Comparison of ENCODE assay signal across 14 mouse cellular contexts in genomic region chr9:42315816-42316215, GRCm38 (mm10). TPM values are rescaled to one million over a fixed set of nuclear protein-coding genes. Genes with fewer than 3 reads are reported as not detected.
DNase-seq lines count a peak whose midpoint lies in the region; ATAC-seq lines count a peak whose summit lies in the region.
"Had no signal": no experiment of that assay in that cellular context is flagged by ENCODE, and none has a peak within 500 bp of the region (broad histone marks: within the 10 kb centered on the region; RNA-seq: fewer than 3 reads in every experiment).

No protein-coding gene starts in this region.

- H3K9ac ChIP-seq in kidney, embryonic 14.5 days (ENCODE audit: low read depth, low read length), result no peak overlapping the region
- no peak overlapping the region for H3K9ac ChIP-seq in kidney, embryonic 16.5 days (replicated peaks; ENCODE audit: low read length)
- no peak overlapping the region for H3K9ac ChIP-seq in stomach, embryonic 16.5 days (ENCODE audit: low read length)
- H3K9ac ChIP-seq: liver, postnatal 0 days had no signal

- no peak for ATAC-seq in kidney, embryonic 14.5 days (ENCODE audit: low FRiP score, low TSS enrichment)
- peak; percentile 76 for ATAC-seq in kidney, embryonic 16.5 days (ENCODE audit: low FRiP score, low TSS enrichment)
- ATAC-seq in stomach, embryonic 16.5 days (ENCODE audit: insufficient read depth, low FRiP score), result peak; percentile 79; the same call in 1 of the 2 replicates
- no peak for ATAC-seq in megakaryocyte progenitor cell, adult 5-6 weeks (replicated peaks; ENCODE audit: poor library complexity)
- ATAC-seq in erythroid progenitor cell, adult 5-6 weeks (replicated peaks; ENCODE audit: low FRiP score, poor library complexity, severe bottlenecking), result no peak
- ATAC-seq: liver, postnatal 0 days had no signal

- H3K4me1 ChIP-seq in kidney, embryonic 14.5 days (ENCODE audit: control insufficient read depth, insufficient read depth, low read length), result no peaks in the 10 kb centered on the region
- H3K4me1 ChIP-seq in kidney, embryonic 16.5 days (ENCODE audit: insufficient read depth, low read length), result no peaks in the 10 kb centered on the region
- H3K4me1 ChIP-seq in stomach, embryonic 16.5 days (ENCODE audit: control insufficient read depth, insufficient read depth, low read length), result peaks cover 5% of the 10 kb centered on the region
- H3K4me1 ChIP-seq: hindbrain, embryonic 10.5 days had no signal

- no peaks in the 10 kb centered on the region for H3K27me3 ChIP-seq in kidney, embryonic 14.5 days (ENCODE audit: control insufficient read depth, insufficient read depth, low read length)
- H3K27me3 ChIP-seq in kidney, embryonic 16.5 days (ENCODE audit: insufficient read depth, low read length), result no peaks in the 10 kb centered on the region
- no peaks in the 10 kb centered on the region for H3K27me3 ChIP-seq in stomach, embryonic 16.5 days (ENCODE audit: control insufficient read depth, insufficient read depth, low read length)

- no peak overlapping the region for H3K27ac ChIP-seq in kidney, embryonic 14.5 days (ENCODE audit: low read depth, low read length)
- H3K27ac ChIP-seq in kidney, embryonic 16.5 days (ENCODE audit: low read length), result no peak overlapping the region
- no peak overlapping the region; the same call in 1 of the 2 replicates for H3K27ac ChIP-seq in stomach, embryonic 16.5 days (ENCODE audit: low read length)
- H3K27ac ChIP-seq: hindbrain, embryonic 10.5 days; left cerebral cortex, adult 2 months had no signal

- no peak overlapping the region for H3K4me2 ChIP-seq in kidney, embryonic 14.5 days (replicated peaks; ENCODE audit: low read depth, low read length)
- no peak overlapping the region for H3K4me2 ChIP-seq in kidney, embryonic 16.5 days (replicated peaks; ENCODE audit: low read depth, low read length)
- no peak overlapping the region for H3K4me2 ChIP-seq in stomach, embryonic 16.5 days (ENCODE audit: low read depth, low read length)

- no peak overlapping the region for H3K4me3 ChIP-seq in kidney, embryonic 14.5 days (ENCODE audit: low read length)
- H3K4me3 ChIP-seq in kidney, embryonic 16.5 days (ENCODE audit: low read length), result no peak overlapping the region
- no peak overlapping the region for H3K4me3 ChIP-seq in stomach, embryonic 16.5 days (replicated peaks; ENCODE audit: low read length)
- H3K4me3 ChIP-seq: hindbrain, embryonic 10.5 days; left cerebral cortex, adult 2 months; myocyte had no signal

- H3K36me3 ChIP-seq in kidney, embryonic 14.5 days (ENCODE audit: control insufficient read depth, insufficient read depth, low read length), result no peaks in the 10 kb centered on the region
- H3K36me3 ChIP-seq in kidney, embryonic 16.5 days (ENCODE audit: insufficient read depth, low read length), result no peaks in the 10 kb centered on the region
- H3K36me3 ChIP-seq in stomach, embryonic 16.5 days (ENCODE audit: control insufficient read depth, insufficient read depth, low read length), result no peaks in the 10 kb centered on the region
- H3K36me3 ChIP-seq: hindbrain, embryonic 10.5 days had no signal

- DNase-seq in kidney, adult 11 months, result peak; percentile 58
- peak; percentile 34 to 56 for DNase-seq in adrenal gland, postnatal 36 days
- DNase-seq in spleen, postnatal 36 days (ENCODE audit: low spot score in 2 of 2), result no peak
- DNase-seq: liver, postnatal 0 days; right cerebral cortex, postnatal 14 days; thymus, postnatal 14 days had no signal

- no peaks in the 10 kb centered on the region for H3K9me3 ChIP-seq in kidney, embryonic 14.5 days (ENCODE audit: control insufficient read depth, low read length)
- peaks cover 2% of the 10 kb centered on the region; the same call in 1 of the 2 replicates for H3K9me3 ChIP-seq in kidney, embryonic 16.5 days (ENCODE audit: low read length)
- no peaks in the 10 kb centered on the region for H3K9me3 ChIP-seq in stomach, embryonic 16.5 days (replicated peaks; ENCODE audit: control insufficient read depth, low read length)

- 76% methylated on average over 3 of the region's 3 CpGs for WGBS in kidney, embryonic 14.5 days
- WGBS in kidney, embryonic 16.5 days, result 70% methylated on average over 3 of the region's 3 CpGs
- WGBS in stomach, embryonic 16.5 days, result 49% methylated on average over 3 of the region's 3 CpGs

RNA-seq across cellular contexts. Expression of gene Sc5d, which starts 51.8 kb away (rescaled TPM):
- 30.0 and 45.7 TPM in 2 replicates for polyA plus RNA-seq in kidney, embryonic 14.5 days (2014; fragmentation: Nextera tagmentation; extraction: Ambion mirVana)
- 10 to 100 TPM; 87.7 to 94.2 TPM for total RNA-seq in adrenal gland, postnatal 36 days (2021)
- 33.8 and 36.6 TPM in 2 replicates for polyA plus RNA-seq in kidney, embryonic 16.5 days (2015; fragmentation: Nextera tagmentation; extraction: Ambion mirVana)
- polyA plus RNA-seq in stomach, embryonic 16.5 days (2015; fragmentation: Nextera tagmentation; extraction: Ambion mirVana), result 69.6 and 78.4 TPM in 2 replicates
- 31.1 and 31.4 TPM in 2 replicates for total RNA-seq in megakaryocyte progenitor cell, adult 5-6 weeks (2015)
- 26.5 and 26.8 TPM in 2 replicates for total RNA-seq in megakaryocyte progenitor cell, adult 5-6 weeks (2017)
- total RNA-seq in erythroid progenitor cell, adult 5-6 weeks (2015; ENCODE audit: low replicate concordance), result 6.7 and 8.3 TPM in 2 replicates
- 5.6 and 8.9 TPM in 2 replicates for total RNA-seq in erythroid progenitor cell, adult 5-6 weeks (2017; ENCODE audit: low replicate concordance)

Comparison
In these comparisons a context has a peak if more than half of its experiments do, and no peak if none do; other contexts are left out.
1. ATAC-seq: peak in kidney, embryonic 16.5 days (single experiment) and stomach, embryonic 16.5 days (single experiment); none in kidney, embryonic 14.5 days (single experiment), megakaryocyte progenitor cell, adult 5-6 weeks (single experiment) and erythroid progenitor cell, adult 5-6 weeks (single experiment).
2. DNase-seq: peak in kidney, adult 11 months (single experiment) and adrenal gland, postnatal 36 days (2 of 2); none in spleen, postnatal 36 days (0 of 2).